Comparison of ENCODE assay signal across 8 mouse cellular contexts in genomic region chr11:22857705-22858440, GRCm38 (mm10). TPM values are rescaled to one million over a fixed set of nuclear protein-coding genes. Genes with fewer than 3 reads are reported as not detected.
A peak's percentile ranks its signal among the peaks of the same experiment; 100 is the strongest.
DNase-seq lines count a peak whose midpoint lies in the region; ATAC-seq lines count a peak whose summit lies in the region.

No protein-coding gene starts in this region.

- no peak for ATAC-seq in forebrain, embryonic 11.5 days (replicated peaks; ENCODE audit: low FRiP score)
- no peak for ATAC-seq in midbrain, embryonic 12.5 days (ENCODE audit: low FRiP score, low read depth)
- no peak for ATAC-seq in cerebellum, adult (ENCODE audit: insufficient number of reproducible peaks, low FRiP score, low TSS enrichment)

- peaks cover 45% of the 10 kb centered on the region for H3K27me3 ChIP-seq in forebrain, embryonic 11.5 days (ENCODE audit: control insufficient read depth, insufficient read depth, low read length)
- peaks cover 66% of the 10 kb centered on the region for H3K27me3 ChIP-seq in midbrain, embryonic 12.5 days

- H3K4me1 ChIP-seq in forebrain, embryonic 11.5 days (replicated peaks; ENCODE audit: control insufficient read depth, insufficient read depth, low read length), result peaks cover 15% of the 10 kb centered on the region
- H3K4me1 ChIP-seq in midbrain, embryonic 12.5 days, result peaks cover 22% of the 10 kb centered on the region

- 11% methylated on average over 25 of the region's 25 CpGs for WGBS in forebrain, embryonic 11.5 days
- 13% methylated on average over 25 of the region's 25 CpGs for WGBS in midbrain, embryonic 12.5 days

- H3K36me3 ChIP-seq in forebrain, embryonic 11.5 days (ENCODE audit: control insufficient read depth, insufficient read depth, low read length), result no peaks in the 10 kb centered on the region
- no peaks in the 10 kb centered on the region for H3K36me3 ChIP-seq in midbrain, embryonic 12.5 days

- no peak overlapping the region for H3K27ac ChIP-seq in forebrain, embryonic 11.5 days (ENCODE audit: low read depth, low read length)
- no peak overlapping the region for H3K27ac ChIP-seq in midbrain, embryonic 12.5 days (replicated peaks)

- peak overlapping the region; percentile 93 for H3K4me2 ChIP-seq in forebrain, embryonic 11.5 days (ENCODE audit: low read depth, low read length, severe bottlenecking)
- peak overlapping the region; percentile 98 for H3K4me2 ChIP-seq in midbrain, embryonic 12.5 days (replicated peaks)

- H3K9ac ChIP-seq in forebrain, embryonic 11.5 days (ENCODE audit: low read length), result no peak overlapping the region
- no peak overlapping the region; the same call in 1 of the 2 replicates for H3K9ac ChIP-seq in midbrain, embryonic 12.5 days (replicated peaks)

- peak overlapping the region; percentile 67 for H3K4me3 ChIP-seq in forebrain, embryonic 11.5 days (ENCODE audit: low read depth, low read length)
- peak overlapping the region; percentile 72 for H3K4me3 ChIP-seq in midbrain, embryonic 12.5 days

- DNase-seq in 3134 (ENCODE audit: extremely low read depth, insufficient read length, low spot score), result peak; percentile 64
- DNase-seq in B cell, adult 2 months, result peak; percentile 50 to 55
- DNase-seq in forebrain, embryonic 11.5 days (ENCODE audit: low spot score), result no peak
- DNase-seq in kidney, postnatal 10 days, result peak; percentile 58
- no peak for DNase-seq in ovary, postnatal 14 days (ENCODE audit: low spot score)
- no peak for DNase-seq in frontal cortex, postnatal 25 days (ENCODE audit: low spot score in 2 of 2)

- H3K9me3 ChIP-seq in forebrain, embryonic 11.5 days (ENCODE audit: control insufficient read depth, low read length), result no peaks in the 10 kb centered on the region
- no peaks in the 10 kb centered on the region for H3K9me3 ChIP-seq in midbrain, embryonic 12.5 days

RNA-seq across cellular contexts. Expression of gene B3gnt2, which starts 2.9 kb away (rescaled TPM):
- 2.4 and 2.8 TPM in 2 replicates for polyA plus RNA-seq in forebrain, embryonic 11.5 days (2014; fragmentation: Nextera tagmentation; extraction: Ambion mirVana)
- 1.9 and 2.6 TPM in 2 replicates for polyA plus RNA-seq in midbrain, embryonic 12.5 days (2016; fragmentation: Nextera tagmentation; extraction: Ambion mirVana)

Comparison
In these comparisons a context has a peak if more than half of its experiments do, and no peak if none do; other contexts are left out.
1. DNase-seq: peak in 3134 (single experiment), B cell, adult 2 months (2 of 2) and kidney, postnatal 10 days (single experiment); none in forebrain, embryonic 11.5 days (single experiment), ovary, postnatal 14 days (single experiment) and frontal cortex, postnatal 25 days (0 of 2).